Mouse (Mus musculus) testis, postnatal 14 days (tissue): Measurements from ENCODE around the gene Phc3.
A peak's percentile ranks its signal among the peaks of the same experiment; 100 is the strongest.
"Not testable (repeated sequence)": the region's sequence is repeated elsewhere in the genome, so short reads cannot be mapped to it uniquely, and the experiment has no call there.

Experiments used
- DNase-seq: peaks from one replicate; pipeline ENCODE4 v3.0.0; 2021; ENCODE audit warnings: low spot score

Gene Phc3

DNA sequence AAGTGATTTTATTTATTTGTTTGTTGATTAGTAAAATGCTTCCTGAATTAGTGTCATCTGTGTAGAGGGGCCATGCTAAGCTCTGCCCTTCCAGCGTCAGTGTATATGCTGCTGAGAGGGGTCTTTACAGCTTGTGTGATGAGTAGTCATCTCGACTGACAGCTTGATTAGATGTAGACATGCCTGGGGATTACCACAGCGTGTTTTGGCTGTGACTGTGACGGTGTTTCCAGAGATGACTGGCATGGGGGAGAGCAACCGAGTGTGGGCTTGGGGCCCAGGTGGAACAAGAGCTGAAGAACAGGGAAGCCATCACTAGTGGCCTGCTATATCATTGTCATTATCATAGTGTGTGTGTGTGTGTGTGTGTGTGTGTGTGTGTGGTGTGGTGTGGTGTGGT, 100.6 kb downstream of the Phc3 start:
- DNase-seq, result no peak

DNA sequence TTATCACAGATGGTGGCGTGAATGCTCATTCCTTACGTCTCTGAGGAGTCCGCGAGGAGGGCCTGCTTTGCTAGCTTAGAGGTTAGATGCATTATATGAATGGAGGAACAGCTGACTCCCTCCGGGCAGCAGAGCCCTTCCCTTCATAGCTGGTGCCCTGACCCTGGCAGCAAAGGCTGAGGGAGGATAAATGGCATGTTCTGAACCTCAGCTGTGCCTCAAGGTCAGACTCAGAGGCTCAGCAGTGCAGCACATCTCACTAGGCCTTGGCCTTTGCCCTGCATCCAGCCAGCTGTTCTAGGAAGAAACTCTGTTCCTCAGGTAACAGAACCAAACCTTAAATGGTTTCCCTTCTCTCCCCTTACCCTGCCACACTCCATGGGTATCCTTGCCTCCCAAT, 101.0 kb downstream of the Phc3 start:
- peak; percentile 19 for DNase-seq

GRCm38 (mm10) chr3:30864640-30865039, 104.6 kb downstream of the Phc3 start:
- DNase-seq, result no peak

GRCm38 (mm10) chr3:30863712-30864435, 105.3 kb downstream of the Phc3 start:
- no peak for DNase-seq

DNA sequence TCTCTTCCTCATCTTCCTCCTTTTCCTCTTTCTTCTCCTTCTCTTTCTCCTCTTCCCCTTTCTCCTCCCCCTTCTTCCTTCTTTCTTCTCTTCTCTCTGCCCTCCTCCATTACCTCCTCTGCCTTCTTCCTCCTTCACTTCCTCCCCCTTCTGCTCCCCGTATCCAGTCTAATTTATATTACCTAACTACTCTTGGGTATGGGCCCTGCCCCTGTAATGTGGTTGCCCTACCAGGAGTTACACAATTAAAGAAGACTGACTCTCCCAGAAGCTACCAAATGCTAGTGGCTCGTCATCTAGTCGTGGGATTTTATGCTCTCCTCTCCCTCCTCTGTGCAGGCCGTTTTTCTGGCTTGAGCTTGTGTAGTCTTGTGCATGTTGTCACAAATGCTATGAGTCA, 108.5 kb downstream of the Phc3 start:
- DNase-seq, result no peak

DNA sequence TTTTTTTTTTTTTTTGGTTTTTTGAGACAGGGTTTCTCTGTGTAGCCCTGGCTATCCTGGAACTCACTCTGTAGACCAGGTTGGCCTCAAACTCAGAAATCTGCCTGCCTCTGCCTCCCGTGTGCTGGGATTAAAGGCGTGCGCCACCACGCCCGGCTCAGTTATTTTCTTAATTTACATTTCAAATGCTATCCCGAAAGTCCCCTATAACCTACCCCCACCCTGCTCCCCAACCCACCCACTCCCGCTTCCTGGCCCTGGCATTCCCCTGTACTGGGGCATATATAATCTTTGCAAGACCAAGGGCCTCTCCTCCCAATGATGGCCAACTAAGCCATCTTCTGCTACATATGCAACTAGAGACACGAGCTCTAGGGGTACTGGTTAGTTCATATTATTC, 109.6 kb downstream of the Phc3 start:
- not testable (repeated sequence) for DNase-seq

DNA sequence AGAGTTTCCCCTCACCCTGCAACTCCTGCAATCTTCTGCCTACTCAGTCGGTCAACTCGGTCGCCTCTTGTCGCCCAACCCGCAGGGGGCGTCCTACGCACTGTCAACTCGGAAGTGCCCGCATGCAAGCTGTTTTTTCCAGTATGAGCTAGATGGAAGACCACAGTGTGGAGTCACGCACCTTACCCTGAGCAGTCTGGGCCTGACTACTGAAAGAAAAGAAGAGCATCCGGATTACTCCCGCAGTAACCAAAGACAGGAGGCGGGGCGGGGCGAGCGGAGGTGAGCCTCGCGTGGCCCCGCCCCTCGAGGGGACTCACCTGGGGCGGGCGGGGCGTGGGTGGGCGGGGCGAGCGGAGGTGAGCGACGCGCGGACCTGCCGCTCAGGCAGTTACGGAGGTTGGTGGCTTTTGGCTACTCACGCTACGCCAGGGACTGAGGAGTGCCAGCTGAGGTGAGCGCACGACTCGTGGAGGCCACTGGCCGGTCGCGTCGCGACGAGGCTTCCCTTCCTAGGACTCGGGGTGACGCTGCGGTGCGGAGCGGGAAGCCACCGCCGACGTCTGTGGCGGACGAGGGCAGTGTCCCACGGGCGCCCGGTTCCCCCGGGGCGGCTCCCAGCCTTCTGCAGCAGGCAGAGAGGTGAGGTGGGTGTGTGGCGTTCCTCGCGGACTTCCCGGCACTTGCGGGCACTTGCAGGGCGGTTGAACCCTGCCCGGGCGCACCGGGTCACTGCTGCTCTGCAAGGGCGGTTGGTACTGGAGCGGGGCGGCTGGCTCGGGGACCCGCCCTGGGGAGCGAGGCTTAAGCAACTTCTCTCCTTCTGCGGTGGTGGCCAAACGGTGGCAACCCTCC, 113.4 kb downstream of the Phc3 start, which contains the start of gene Gpr160:
Gene Gpr160, plus strand, starts transcription at position 347 of the 855 bp plus-strand sequence.
- peak; percentile 78 for DNase-seq

- no peak for DNase-seq
These were observed 115.6 kb downstream of the Phc3 start for GRCm38 (mm10) chr3:30853596-30853995.

DNA sequence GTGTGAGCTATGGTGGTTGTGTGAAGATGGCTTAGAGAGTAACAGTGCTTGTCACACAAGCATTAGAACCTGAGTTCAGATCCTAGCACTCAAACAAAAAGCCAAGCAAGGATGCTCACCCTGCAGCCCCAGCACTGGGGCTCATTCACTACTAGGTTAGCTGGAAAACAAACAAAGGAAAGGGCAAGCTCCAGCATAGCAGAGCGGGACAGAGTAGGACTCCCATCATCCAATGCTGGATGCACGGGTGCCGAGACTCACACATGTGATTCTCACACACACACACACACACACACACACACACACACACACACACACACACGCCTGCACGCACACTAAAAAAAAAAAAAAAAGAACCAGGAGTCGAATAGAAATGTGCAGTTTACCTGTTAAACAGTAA, 117.8 kb downstream of the Phc3 start:
- DNase-seq, result no peak
